Mouse (Mus musculus): ENCODE measurements at regions not wholly inside any gene's neighbourhood (a gene's known extent, or its start where the extent isn't known, plus 50 kb on each side); places are given as distances from the start of the nearest gene placed in this dataset.

GRCm38 (mm10) chr6:108606231-108606630, 54.2 kb upstream of the Bhlhe40 start:
- peak; percentile 69 for DNase-seq (ENCODE audit: low spot score)

GRCm38 (mm10) chr6:108608308-108608707, 52.1 kb upstream of the Bhlhe40 start:
- DNase-seq (ENCODE audit: low spot score), result no peak

All from lung, postnatal 25 days (tissue).